Comparison of ENCODE assay signal across 8 mouse cellular contexts in genomic region chr3:65974232-65975058, GRCm38 (mm10). TPM values are rescaled to one million over a fixed set of nuclear protein-coding genes. Genes with fewer than 3 reads are reported as not detected.
DNase-seq lines count a peak whose midpoint lies in the region; ATAC-seq and TF ChIP-seq lines count a peak whose summit lies in the region.

No protein-coding gene starts in this region.

- no peaks in the 10 kb centered on the region for H3K27me3 ChIP-seq in E14TG2a.4 (ENCODE audit: insufficient read depth, low read length)
- no peaks in the 10 kb centered on the region for H3K27me3 ChIP-seq in forebrain, embryonic 13.5 days
- no peaks in the 10 kb centered on the region for H3K27me3 ChIP-seq in neural tube, embryonic 15.5 days (replicated peaks)

- TF ChIP-seq CTCF in E14TG2a.4 (conservative IDR thresholded peaks at IDR 0.05; ENCODE audit: low read length): no peak

- intact Hi-C loops in heart, postnatal 14 days (cut with DNase I): loop anchor here (1.0 to 5.0 kb wide), 2 partner anchors 16 to 447 kb away; partner anchors contain the start of genes Ccnl1 and Tiparp

- DNase-seq in c-Kit-positive CD71-positive TER-119-positive erythroid progenitor cells, embryonic 14.5 days (ENCODE audit: low spot score): peak; percentile 96
- peak; percentile 99 for DNase-seq in heart, postnatal 14 days
- peak; percentile 99 for DNase-seq in layer of hippocampus, adult 11-12 months (ENCODE audit: low spot score)
- DNase-seq in lung, adult 18-20 months: peak; percentile 98
- peak; percentile 95 for DNase-seq in testis, postnatal 14 days (ENCODE audit: low spot score)

- H3K4me2 ChIP-seq in forebrain, embryonic 13.5 days: peak overlapping the region; percentile 62
- peak overlapping the region; percentile 66 for H3K4me2 ChIP-seq in neural tube, embryonic 15.5 days

- H3K4me1 ChIP-seq in E14TG2a.4 (replicated peaks; ENCODE audit: low read depth, low read length): peaks cover 31% of the 10 kb centered on the region
- H3K4me1 ChIP-seq in forebrain, embryonic 13.5 days: peaks cover 15% of the 10 kb centered on the region
- peaks cover 14% of the 10 kb centered on the region for H3K4me1 ChIP-seq in neural tube, embryonic 15.5 days

- peak overlapping the region; percentile 72 for H3K9ac ChIP-seq in forebrain, embryonic 13.5 days
- H3K9ac ChIP-seq in neural tube, embryonic 15.5 days (replicated peaks): peak overlapping the region; percentile 57

- H3K9me3 ChIP-seq in E14TG2a.4 (ENCODE audit: low read length): no peaks in the 10 kb centered on the region
- no peaks in the 10 kb centered on the region for H3K9me3 ChIP-seq in forebrain, embryonic 13.5 days (replicated peaks)
- no peaks in the 10 kb centered on the region for H3K9me3 ChIP-seq in neural tube, embryonic 15.5 days (replicated peaks)

- no peaks in the 10 kb centered on the region for H3K36me3 ChIP-seq in E14TG2a.4 (ENCODE audit: insufficient read depth, low read length)
- H3K36me3 ChIP-seq in forebrain, embryonic 13.5 days (ENCODE audit: poor library complexity, severe bottlenecking): no peaks in the 10 kb centered on the region
- H3K36me3 ChIP-seq in neural tube, embryonic 15.5 days: no peaks in the 10 kb centered on the region

- 0% methylated on average over 42 of the region's 43 CpGs for WGBS in forebrain, embryonic 13.5 days
- under 1% methylated on average over 43 of the region's 43 CpGs for WGBS in neural tube, embryonic 15.5 days

- peak overlapping the region; percentile 87 for H3K4me3 ChIP-seq in E14TG2a.4 (replicated peaks; ENCODE audit: low read length)
- H3K4me3 ChIP-seq in forebrain, embryonic 13.5 days: peak overlapping the region; percentile 52
- H3K4me3 ChIP-seq in neural tube, embryonic 15.5 days (replicated peaks): peak overlapping the region; percentile 50

- peak overlapping the region; percentile 97 for H3K27ac ChIP-seq in forebrain, embryonic 13.5 days
- peak overlapping the region; percentile 98 for H3K27ac ChIP-seq in neural tube, embryonic 15.5 days (replicated peaks)

- ATAC-seq in forebrain, embryonic 13.5 days: peak; percentile 96
- ATAC-seq in neural tube, embryonic 15.5 days (ENCODE audit: low FRiP score): peak; percentile 98

RNA-seq across cellular contexts. Expression of gene Ccnl1, which starts 16.4 kb away (rescaled TPM):
- 86.3 and 95.3 TPM in 2 replicates for polyA plus RNA-seq in forebrain, embryonic 13.5 days (2015; fragmentation: Nextera tagmentation; extraction: Ambion mirVana)
- total RNA-seq in heart, postnatal 14 days (2021): 10 to 100 TPM; 33.6 TPM
- polyA plus RNA-seq in neural tube, embryonic 15.5 days (2015; fragmentation: Nextera tagmentation; extraction: Ambion mirVana): 63.4 and 68.3 TPM in 2 replicates

Comparison
In these comparisons a context has a peak if more than half of its experiments do, and no peak if none do; other contexts are left out.
1. Peak in every context shown above with its lines: DNase-seq, ATAC-seq, H3K4me3 ChIP-seq and H3K27ac ChIP-seq.